ENCODE assay signal across 8 mouse cellular contexts in genomic region chr17:35241305-35242014, GRCm38 (mm10). TPM values are rescaled to one million over a fixed set of nuclear protein-coding genes. Genes with fewer than 3 reads are reported as not detected.
DNase-seq lines count a peak whose midpoint lies in the region; ATAC-seq lines count a peak whose summit lies in the region.

Ddx39b (plus strand) TSS chr17:35241746.

- no peaks in the 10 kb centered on the region for H3K9me3 ChIP-seq in hindbrain, embryonic 15.5 days

- H3K4me1 ChIP-seq in hindbrain, embryonic 15.5 days (replicated peaks), result peaks cover 56% of the 10 kb centered on the region

- WGBS in hindbrain, embryonic 15.5 days, result under 1% methylated on average over 69 of the region's 69 CpGs

- H3K36me3 ChIP-seq in hindbrain, embryonic 15.5 days, result peaks cover 25% of the 10 kb centered on the region

- peak within 1 kb of the TSS; percentile 90 for H3K4me3 ChIP-seq in hindbrain, embryonic 15.5 days

- peak within 1 kb of the TSS; percentile 66 for H3K4me2 ChIP-seq in hindbrain, embryonic 15.5 days

- peak; percentile 98 for DNase-seq in T-cell, adult 2 months (ENCODE audit: low spot score)
- peak; percentile 95 to 96 for DNase-seq in cerebellum, postnatal 36 days
- peak; percentile 97 to 98 for DNase-seq in frontal cortex, postnatal 36 days (ENCODE audit: low spot score in 2 of 2)
- DNase-seq in left cerebral cortex, adult 11 months (ENCODE audit: low spot score), result peak; percentile 95
- DNase-seq in lung, postnatal 4 days, result peak; percentile 96 to 99
- peak; percentile 93 for DNase-seq in retina, postnatal 7 days (ENCODE audit: low read depth, low spot score)
- DNase-seq in urinary bladder, adult 2 months (ENCODE audit: low spot score), result peak; percentile 96

- H3K9ac ChIP-seq in hindbrain, embryonic 15.5 days, result peak within 1 kb of the TSS; percentile 97

- no peaks in the 10 kb centered on the region for H3K27me3 ChIP-seq in hindbrain, embryonic 15.5 days

- ATAC-seq in hindbrain, embryonic 15.5 days (ENCODE audit: low FRiP score, low read depth), result peak; percentile 91

- peak within 1 kb of the TSS; percentile 99 for H3K27ac ChIP-seq in hindbrain, embryonic 15.5 days (replicated peaks)

RNA-seq across cellular contexts. Expression of gene Ddx39b, which starts in this region (rescaled TPM):
- 361 and 365 TPM in 2 replicates for polyA plus RNA-seq in hindbrain, embryonic 15.5 days (2015; fragmentation: Nextera tagmentation; extraction: Ambion mirVana)
- polyA plus RNA-seq in urinary bladder, adult 2 months (2012; rRNA removed), result 314 and 350 TPM in 2 replicates

Comparison
In these comparisons a context has a peak if more than half of its experiments do, and no peak if none do; other contexts are left out.
1. Peak in every context shown above with its lines: DNase-seq, ATAC-seq, H3K4me3 ChIP-seq and H3K27ac ChIP-seq.